Mouse (Mus musculus) limb, embryonic 13.5 days (tissue): ENCODE measurements around the gene Cct4. TPM values are rescaled to one million over a fixed set of nuclear protein-coding genes. Genes with fewer than 3 reads are reported as not detected.

ENCODE experiments used
- ATAC-seq: fragments of 200-750 bp; cut with Nextera tagmentation; 2 replicates; pipeline ENCODE4 v1.8.0; 2017; ENCODE audit warnings: low read depth, moderate number of reproducible peaks, moderate TSS enrichment; ENCODE audit not compliant: low FRiP score
- H3K27ac ChIP-seq: fragments of 300-500 bp; sonication (generic); 2 replicates; pipeline ENCODE4 v1.5.1; 2015; ENCODE audit warnings: inconsistent platforms, mild to moderate bottlenecking, moderate library complexity
- H3K27me3 ChIP-seq: fragments of 300-500 bp; sonication (generic); 2 replicates; pipeline ENCODE4 v1.6.1; 2015; ENCODE audit warnings: mild to moderate bottlenecking, inconsistent platforms
- H3K36me3 ChIP-seq: fragments of 300-500 bp; sonication (generic); 2 replicates; pipeline ENCODE4 v1.6.1; 2015; ENCODE audit warnings: inconsistent platforms, mild to moderate bottlenecking, moderate library complexity
- H3K4me1 ChIP-seq: fragments of 300-500 bp; sonication (generic); 2 replicates; pipeline ENCODE4 v1.6.1; 2015; ENCODE audit warnings: inconsistent platforms
- H3K4me2 ChIP-seq: fragments of 300-500 bp; sonication (generic); replicated peaks from 2 replicates; pipeline ENCODE4 v1.6.1; 2015; ENCODE audit warnings: inconsistent platforms, mild to moderate bottlenecking, moderate library complexity
- H3K4me3 ChIP-seq: fragments of 300-500 bp; sonication (generic); 2 replicates; pipeline ENCODE4 v1.5.1; 2015; ENCODE audit warnings: moderate library complexity, mild to moderate bottlenecking, inconsistent platforms
- H3K9ac ChIP-seq: fragments of 300-500 bp; sonication (generic); 2 replicates; pipeline ENCODE4 v1.6.1; 2015; ENCODE audit warnings: mild to moderate bottlenecking, inconsistent platforms
- H3K9me3 ChIP-seq: fragments of 300-500 bp; sonication (generic); 2 replicates; pipeline ENCODE4 v1.6.1; 2016; ENCODE audit warnings: inconsistent platforms
- WGBS: fragments of 180-500 bp; shearing (Covaris S2); methylation state at CpG from one replicate; pipeline ENCODE4 v1.1.7; 2015; 5-methylcytosine and 5-hydroxymethylcytosine counted together
- polyA plus RNA-seq: library from polyadenylated mRNA; unstranded; fragments of >200 nt; fragmentation: Nextera tagmentation; extraction: Ambion mirVana; gene quantifications from 2 replicates; pipeline ENCODE4 v1.2.1, GENCODE M21; 2015

The Cct4 gene
- polyA plus RNA-seq, 1 experiment from 2014 or later, result 295 TPM

- Histone ChIP-seq H3K27me3 (0 out of 2 replicates have a peak, but pooled peaks cover 3% of the 10 kb centered on the region), H3K27ac (no peak overlapping the region), H3K4me1 (peaks cover 11% of the 10 kb centered on the region; the same call in 1 of the 2 replicates), H3K4me3 (no peak overlapping the region), H3K9me3 (no peaks in the 10 kb centered on the region), H3K4me2 (no peak overlapping the region), H3K36me3 (no peaks in the 10 kb centered on the region), H3K9ac (no peak overlapping the region)
- no peak for ATAC-seq
These were observed 59.3 kb downstream of the Cct4 start for GRCm38 (mm10) chr11:23049642-23050041.

- WGBS, result 55% methylated on average over 4 of the region's 4 CpGs
- Histone ChIP-seq H3K9me3 (no peaks in the 10 kb centered on the region), H3K4me1 (peaks cover 11% of the 10 kb centered on the region; the same call in 1 of the 2 replicates), H3K9ac (no peak overlapping the region), H3K4me2 (no peak overlapping the region), H3K36me3 (no peaks in the 10 kb centered on the region), H3K27ac (no peak overlapping the region), H3K4me3 (no peak overlapping the region), H3K27me3 (0 out of 2 replicates have a peak, but pooled peaks cover 3% of the 10 kb centered on the region)
- ATAC-seq, result no peak
These were observed 62.0 kb downstream of the Cct4 start for GRCm38 (mm10) chr11:23052353-23052752.

Other genes starting within 250 kb of the Cct4 start
- gene B3gnt2, start 129.6 kb upstream of the Cct4 start, polyA plus RNA-seq, result 5.5 TPM in 2 replicates
- 3.6 and 3.8 TPM in 2 replicates for gene Zrsr1, start 18.5 kb upstream of the Cct4 start, polyA plus RNA-seq
- gene Gm28048, start 8.4 kb upstream of the Cct4 start, polyA plus RNA-seq, result 7.1 and 7.6 TPM in 2 replicates
- 372 and 377 TPM in 2 replicates for gene Commd1, start 8.1 kb upstream of the Cct4 start, polyA plus RNA-seq
- gene Fam161a, start 17.0 kb downstream of the Cct4 start, polyA plus RNA-seq, result 2.6 and 4.0 TPM in 2 replicates